Mouse (Mus musculus) myocyte (in vitro differentiated cells): ENCODE results near the gene Fam206a. TPM values are rescaled to one million over a fixed set of nuclear protein-coding genes. Genes with fewer than 3 reads are reported as not detected.

Source experiments
- H3K27me3 ChIP-seq: one replicate; pipeline ENCODE4 v1.6.1; 2011; ENCODE audit not compliant: control insufficient read depth, insufficient read depth, insufficient read length
- H3K36me3 ChIP-seq: one replicate; pipeline ENCODE4 v1.6.1; 2011; ENCODE audit not compliant: control insufficient read depth, insufficient read depth
- H3K4me2 ChIP-seq: one replicate; pipeline ENCODE4 v1.6.1; 2011; ENCODE audit warnings: low read depth, control low read depth
- H3K4me3 ChIP-seq: one replicate; pipeline ENCODE4 v1.5.1; 2011; ENCODE audit warnings: mild to moderate bottlenecking, control low read depth, moderate library complexity
- H3K79me2 ChIP-seq: one replicate; pipeline ENCODE4 v1.6.1; 2011; ENCODE audit not compliant: control insufficient read depth, insufficient read depth
- H3ac ChIP-seq: one replicate; pipeline ENCODE4 v1.6.1; 2011; ENCODE audit not compliant: control insufficient read depth, insufficient read length
- CEBPB ChIP-seq: IDR thresholded peaks from 2 replicates; pipeline ENCODE4 v1.6.1; 2011; ENCODE audit warnings: mild to moderate bottlenecking, moderate library complexity; ENCODE audit not compliant: poor library complexity, insufficient read depth, severe bottlenecking
- E2F4 ChIP-seq: IDR thresholded peaks from one replicate; pipeline ENCODE4 v1.6.1; 2011; ENCODE audit warnings: mild to moderate bottlenecking, control low read depth, moderate library complexity; ENCODE audit not compliant: insufficient read depth
- MAX ChIP-seq: IDR thresholded peaks from one replicate; pipeline ENCODE4 v1.6.1; 2011; ENCODE audit warnings: low read depth, mild to moderate bottlenecking, control low read depth
- MYOD1 ChIP-seq, 3 experiments: IDR thresholded peaks; one replicate each; pipeline ENCODE4 v1.6.1; 2011; ENCODE audit warnings: control low read depth in 2 of 3, low read depth in 2 of 3, mild to moderate bottlenecking in 2 of 3, moderate library complexity in 1 of 3; ENCODE audit not compliant: insufficient read length in 2 of 3, control insufficient read depth in 1 of 3
- MYOG ChIP-seq, 3 experiments: IDR thresholded peaks; one replicate each; pipeline ENCODE4 v1.6.1; 2011; ENCODE audit warnings: control low read depth in 2 of 3, low read depth in 2 of 3, mild to moderate bottlenecking in 2 of 3; ENCODE audit not compliant: insufficient read length in 2 of 3, control insufficient read depth in 1 of 3, insufficient read depth in 1 of 3
- POLR2A ChIP-seq: IDR thresholded peaks from one replicate; pipeline ENCODE4 v1.6.1; 2011; ENCODE audit warnings: low read depth, mild to moderate bottlenecking, control low read depth, moderate library complexity; ENCODE audit not compliant: insufficient read length
- POLR2AphosphoS2 ChIP-seq: IDR thresholded peaks from one replicate; pipeline ENCODE4 v1.6.1; 2011; ENCODE audit warnings: low read depth, control low read depth; ENCODE audit not compliant: insufficient read length
- REST ChIP-seq: IDR thresholded peaks from one replicate; pipeline ENCODE4 v1.6.1; 2011; ENCODE audit warnings: mild to moderate bottlenecking, control low read depth, moderate library complexity; ENCODE audit not compliant: insufficient read depth, insufficient read length
- SRF ChIP-seq: IDR thresholded peaks from one replicate; pipeline ENCODE4 v1.6.1; 2011; ENCODE audit warnings: low read depth; ENCODE audit not compliant: control insufficient read depth, insufficient read length
- TCF12 ChIP-seq: IDR thresholded peaks from one replicate; pipeline ENCODE4 v1.6.1; 2011; ENCODE audit warnings: mild to moderate bottlenecking, control low read depth; ENCODE audit not compliant: poor library complexity, insufficient read depth, severe bottlenecking
- TCF3 ChIP-seq: IDR thresholded peaks from one replicate; pipeline ENCODE4 v1.6.1; 2011; ENCODE audit warnings: low read depth, control low read depth; ENCODE audit not compliant: insufficient read length
- USF1 ChIP-seq: IDR thresholded peaks from one replicate; pipeline ENCODE4 v1.6.1; 2011; ENCODE audit warnings: low read depth, mild to moderate bottlenecking, control low read depth, moderate library complexity
- polyA plus RNA-seq: library from polyadenylated mRNA; unstranded; fragments of >200 nt; fragmentation: generic; extraction: Trizol; gene quantifications from one replicate; pipeline ENCODE4 v1.2.1, GENCODE M21; 2012; ENCODE audit warnings: missing spikeins

Gene Fam206a
- polyA plus RNA-seq, 1 experiment, result 12.0 TPM

GRCm38 (mm10) chr4:56811642-56812041 lies 9.5 kb downstream of the Fam206a start:
- Histone ChIP-seq H3ac (no peak overlapping the region), H3K4me2 (peak overlapping the region; percentile 26), H3K79me2 (no peaks in the 10 kb centered on the region), H3K36me3 (peaks cover 9% of the 10 kb centered on the region), H3K4me3 (no peak overlapping the region), H3K27me3 (no peaks in the 10 kb centered on the region)
- TF ChIP-seq TCF12 (peak; percentile 42), E2F4 (no peak), POLR2A (no peak), MAX (no peak), POLR2AphosphoS2 (no peak), TCF3 (no peak), SRF (no peak), USF1 (no peak), MYOD1 (IDR thresholded peaks at IDR 0.05; ENCODE audit: control insufficient read depth in 1 of 3, insufficient read length in 2 of 3, low read depth in 2 of 3) (peak in 2 of 3 experiments; percentile 76 to 77), REST (no peak), MYOG (IDR thresholded peaks at IDR 0.05; ENCODE audit: control insufficient read depth in 1 of 3, insufficient read depth in 1 of 3, insufficient read length in 2 of 3, low read depth in 2 of 3) (peak in 2 of 3 experiments; percentile 36 to 58)

- Histone ChIP-seq H3K79me2 (no peaks in the 10 kb centered on the region), H3K27me3 (no peaks in the 10 kb centered on the region), H3ac (no peak overlapping the region), H3K4me2 (peak overlapping the region; percentile 26), H3K4me3 (no peak overlapping the region), H3K36me3 (peaks cover 5% of the 10 kb centered on the region)
- TF ChIP-seq SRF (no peak), MAX (no peak), POLR2AphosphoS2 (no peak), E2F4 (no peak), USF1 (no peak)
Observed at GRCm38 (mm10) chr4:56812096-56812495, 10.0 kb downstream of the Fam206a start.

GRCm38 (mm10) chr4:56815131-56815530 lies 13.0 kb downstream of the Fam206a start:
- Histone ChIP-seq H3K27me3 (no peaks in the 10 kb centered on the region), H3K36me3 (no peaks in the 10 kb centered on the region), H3K4me2 (no peak overlapping the region), H3ac (no peak overlapping the region), H3K4me3 (no peak overlapping the region), H3K79me2 (no peaks in the 10 kb centered on the region)
- TF ChIP-seq REST (no peak), POLR2AphosphoS2 (no peak), CEBPB (no peak), TCF3 (no peak)

- Histone ChIP-seq H3K4me3 (no peak overlapping the region), H3K36me3 (no peaks in the 10 kb centered on the region), H3K79me2 (no peaks in the 10 kb centered on the region), H3ac (no peak overlapping the region), H3K27me3 (no peaks in the 10 kb centered on the region), H3K4me2 (no peak overlapping the region)
- no peak for TF ChIP-seq MYOD1 (IDR thresholded peaks at IDR 0.05; ENCODE audit: control insufficient read depth in 1 of 3, insufficient read length in 2 of 3, low read depth in 2 of 3)
- TF ChIP-seq TCF3, result no peak
- no peak for TF ChIP-seq MAX
- TF ChIP-seq USF1, result no peak
- TF ChIP-seq E2F4, result no peak
- no peak for TF ChIP-seq TCF12
Observed at GRCm38 (mm10) chr4:56820017-56820550, 17.9 kb downstream of the Fam206a start.

GRCm38 (mm10) chr4:56824231-56824630 lies 22.1 kb downstream of the Fam206a start:
- no peak overlapping the region for H3K4me3 ChIP-seq
- H3K79me2 ChIP-seq, result no peaks in the 10 kb centered on the region
- no peaks in the 10 kb centered on the region for H3K27me3 ChIP-seq
- H3ac ChIP-seq, result no peak overlapping the region
- TF ChIP-seq MYOG (IDR thresholded peaks at IDR 0.05; ENCODE audit: control insufficient read depth in 1 of 3, insufficient read depth in 1 of 3, insufficient read length in 2 of 3, low read depth in 2 of 3), result no peak
- TF ChIP-seq POLR2A, result no peak
- no peak for TF ChIP-seq MAX
- TF ChIP-seq SRF, result no peak
- no peak for TF ChIP-seq TCF3
- no peak for TF ChIP-seq CEBPB
- TF ChIP-seq TCF12, result no peak
- H3K36me3 ChIP-seq, result no peaks in the 10 kb centered on the region
- no peak overlapping the region for H3K4me2 ChIP-seq
